Mouse (Mus musculus) kidney, embryonic 14.5 days (tissue): ENCODE results near the gene Rhbdl1. TPM values are rescaled to one million over a fixed set of nuclear protein-coding genes. Genes with fewer than 3 reads are reported as not detected.
A peak's percentile ranks its signal among the peaks of the same experiment; 100 is the strongest.

ENCODE experiments used
- ATAC-seq: fragments of 200-750 bp; cut with Nextera tagmentation; 2 replicates; pipeline ENCODE4 v1.8.0; 2017; ENCODE audit warnings: moderate number of reproducible peaks, mild to moderate bottlenecking, moderate TSS enrichment, moderate library complexity; ENCODE audit not compliant: low FRiP score, low TSS enrichment
- H3K27ac ChIP-seq: fragments of 300-500 bp; sonication (generic); 2 replicates; pipeline ENCODE4 v1.5.1; 2014; ENCODE audit warnings: low read depth, mild to moderate bottlenecking, low read length, moderate library complexity, mixed read lengths
- H3K27me3 ChIP-seq: fragments of 300-500 bp; sonication (generic); 2 replicates; pipeline ENCODE4 v1.6.1; 2014; ENCODE audit warnings: mild to moderate bottlenecking, low read length; ENCODE audit not compliant: control insufficient read depth, insufficient read depth
- H3K36me3 ChIP-seq: fragments of 300-500 bp; sonication (generic); 2 replicates; pipeline ENCODE4 v1.6.1; 2014; ENCODE audit warnings: low read length, mixed read lengths; ENCODE audit not compliant: control insufficient read depth, insufficient read depth
- H3K4me1 ChIP-seq: fragments of 300-500 bp; sonication (generic); 2 replicates; pipeline ENCODE4 v1.6.1; 2014; ENCODE audit warnings: low read length, mixed read lengths; ENCODE audit not compliant: control insufficient read depth, insufficient read depth
- H3K4me2 ChIP-seq: fragments of 300-500 bp; sonication (generic); replicated peaks from 2 replicates; pipeline ENCODE4 v1.6.1; 2014; ENCODE audit warnings: low read depth, mild to moderate bottlenecking, low read length
- H3K4me3 ChIP-seq: fragments of 300-500 bp; sonication (generic); 2 replicates; pipeline ENCODE4 v1.5.1; 2014; ENCODE audit warnings: mild to moderate bottlenecking, low read length
- H3K9ac ChIP-seq: fragments of 300-500 bp; sonication (generic); 2 replicates; pipeline ENCODE4 v1.6.1; 2014; ENCODE audit warnings: low read depth, mild to moderate bottlenecking, low read length, moderate library complexity
- H3K9me3 ChIP-seq: fragments of 300-500 bp; sonication (generic); 2 replicates; pipeline ENCODE4 v1.6.1; 2016; ENCODE audit warnings: low read length; ENCODE audit not compliant: control insufficient read depth
- WGBS: fragments of 180-500 bp; shearing (Covaris S2); extraction: QIAGEN DNeasy Blood & Tissue Kit; methylation state at CpG from one replicate; pipeline ENCODE4 v1.1.7; 2014; 5-methylcytosine and 5-hydroxymethylcytosine counted together
- polyA plus RNA-seq: library from polyadenylated mRNA; unstranded; fragments of >200 nt; fragmentation: Nextera tagmentation; extraction: Ambion mirVana; gene quantifications from 2 replicates; pipeline ENCODE4 v1.2.1, GENCODE M21; 2014

Gene Rhbdl1
- polyA plus RNA-seq, 1 experiment from 2014 or later = 2.0 TPM

- no peak overlapping the region for H3K27ac ChIP-seq
- peaks cover 43% of the 10 kb centered on the region for H3K36me3 ChIP-seq
- H3K4me3 ChIP-seq = no peak overlapping the region
- ATAC-seq = no peak
- no peak overlapping the region for H3K9ac ChIP-seq
- H3K27me3 ChIP-seq = no peaks in the 10 kb centered on the region
- H3K4me2 ChIP-seq = no peak overlapping the region
- H3K9me3 ChIP-seq = no peaks in the 10 kb centered on the region
- 96% methylated on average over 27 of the region's 27 CpGs for WGBS
- H3K4me1 ChIP-seq = peaks cover 33% of the 10 kb centered on the region
These were observed 11.0 kb downstream of the Rhbdl1 start for GRCm38 (mm10) chr17:25825984-25826570.

GRCm38 (mm10) chr17:25825311-25825710 lies 11.8 kb downstream of the Rhbdl1 start:
- no peak for ATAC-seq
- no peak overlapping the region for H3K4me3 ChIP-seq
- peaks cover 2% of the 10 kb centered on the region for H3K27me3 ChIP-seq
- H3K9ac ChIP-seq = no peak overlapping the region
- 87% methylated on average over 6 of the region's 6 CpGs for WGBS
- no peaks in the 10 kb centered on the region for H3K9me3 ChIP-seq
- peaks cover 26% of the 10 kb centered on the region for H3K4me1 ChIP-seq
- H3K4me2 ChIP-seq = no peak overlapping the region
- H3K27ac ChIP-seq = no peak overlapping the region
- peaks cover 35% of the 10 kb centered on the region for H3K36me3 ChIP-seq

GRCm38 (mm10) chr17:25824362-25825142 lies 12.5 kb downstream of the Rhbdl1 start:
- Histone ChIP-seq H3K4me3 (peak overlapping the region; percentile 79), H3K9ac (peak overlapping the region; percentile 76; the same call in 1 of the 2 replicates), H3K36me3 (peaks cover 28% of the 10 kb centered on the region), H3K27ac (no peak overlapping the region), H3K4me1 (peaks cover 21% of the 10 kb centered on the region), H3K4me2 (peak overlapping the region; percentile 98), H3K9me3 (no peaks in the 10 kb centered on the region), H3K27me3 (peaks cover 10% of the 10 kb centered on the region)
- 72% methylated on average over 17 of the region's 17 CpGs for WGBS
- ATAC-seq = no peak

GRCm38 (mm10) chr17:25823452-25823851 lies 13.6 kb downstream of the Rhbdl1 start, which contains the start of gene Wdr24:
TSS of gene Wdr24 (plus strand) at chr17:25823627.
- peaks cover 20% of the 10 kb centered on the region for H3K4me1 ChIP-seq
- H3K9me3 ChIP-seq = no peaks in the 10 kb centered on the region
- peak within 1 kb of the TSS; percentile 98 for H3K4me2 ChIP-seq
- H3K36me3 ChIP-seq = peaks cover 27% of the 10 kb centered on the region
- peaks cover 21% of the 10 kb centered on the region for H3K27me3 ChIP-seq
- H3K4me3 ChIP-seq = peak within 1 kb of the TSS; percentile 79
- peak within 1 kb of the TSS; percentile 76 for H3K9ac ChIP-seq
- peak; percentile 44; the same call in 1 of the 2 replicates for ATAC-seq
- WGBS = under 1% methylated on average over 18 of the region's 18 CpGs
- no peak within 1 kb of the TSS for H3K27ac ChIP-seq

GRCm38 (mm10) chr17:25818851-25819780 lies 18.0 kb downstream of the Rhbdl1 start:
- WGBS = 6% methylated on average over 46 of the region's 46 CpGs
- no peak for ATAC-seq
- peaks cover 4% of the 10 kb centered on the region for H3K4me1 ChIP-seq

GRCm38 (mm10) chr17:25817662-25818061 lies 19.4 kb downstream of the Rhbdl1 start:
- 0 out of 2 replicates have a peak, but pooled peaks cover 3% of the 10 kb centered on the region for H3K4me1 ChIP-seq
- ATAC-seq = no peak
- H3K36me3 ChIP-seq = no peaks in the 10 kb centered on the region
- H3K4me3 ChIP-seq = no peak overlapping the region
- no peak overlapping the region for H3K27ac ChIP-seq
- H3K4me2 ChIP-seq = no peak overlapping the region
- no peak overlapping the region for H3K9ac ChIP-seq
- peaks cover 34% of the 10 kb centered on the region for H3K27me3 ChIP-seq
- WGBS = 83% methylated on average over 11 of the region's 11 CpGs
- H3K9me3 ChIP-seq = no peaks in the 10 kb centered on the region

More at GRCm38 (mm10) chr17:25818851-25819780, 18.0 kb downstream of the Rhbdl1 start:
- Histone ChIP-seq H3K9ac (no peak overlapping the region), H3K27ac (no peak overlapping the region), H3K9me3 (no peaks in the 10 kb centered on the region), H3K36me3 (no peaks in the 10 kb centered on the region), H3K4me2 (peak overlapping the region; percentile 32), H3K4me3 (peak overlapping the region; percentile 9; the same call in 1 of the 2 replicates), H3K27me3 (peaks cover 34% of the 10 kb centered on the region)

- peaks cover 12% of the 10 kb centered on the region for H3K4me1 ChIP-seq
- no peaks in the 10 kb centered on the region for H3K36me3 ChIP-seq
- WGBS = 1% methylated on average over 20 of the region's 20 CpGs
- H3K4me2 ChIP-seq = no peak overlapping the region; the same call in 1 of the 2 replicates
- H3K27me3 ChIP-seq = peaks cover 34% of the 10 kb centered on the region
- H3K27ac ChIP-seq = no peak overlapping the region
- ATAC-seq = peak; percentile 41; the same call in 1 of the 2 replicates
- no peak overlapping the region for H3K9ac ChIP-seq
- no peak overlapping the region for H3K4me3 ChIP-seq
- no peaks in the 10 kb centered on the region for H3K9me3 ChIP-seq
These were observed 23.6 kb downstream of the Rhbdl1 start for GRCm38 (mm10) chr17:25813471-25813870.

- H3K4me2 ChIP-seq = no peak overlapping the region
- H3K27me3 ChIP-seq = peaks cover 27% of the 10 kb centered on the region
- peaks cover 12% of the 10 kb centered on the region for H3K4me1 ChIP-seq
- no peaks in the 10 kb centered on the region for H3K9me3 ChIP-seq
- no peak overlapping the region for H3K9ac ChIP-seq
- H3K4me3 ChIP-seq = no peak overlapping the region
- no peak for ATAC-seq
- no peaks in the 10 kb centered on the region for H3K36me3 ChIP-seq
- 71% methylated on average over 4 of the region's 4 CpGs for WGBS
- no peak overlapping the region for H3K27ac ChIP-seq
These were observed 26.2 kb downstream of the Rhbdl1 start for GRCm38 (mm10) chr17:25810890-25811289.
